Mouse (Mus musculus) MEL (cell line): ENCODE measurements at regions not wholly inside any gene's neighbourhood (a gene's known extent, or its start where the extent isn't known, plus 50 kb on each side); places are given as distances from the start of the nearest gene placed in this dataset.

Source experiments
- DNase-seq: peaks from one replicate; pipeline ENCODE4 v3.0.0; 2011; ENCODE audit warnings: low read depth, low spot score
- H3K27ac ChIP-seq: 2 replicates; pipeline ENCODE4 v1.5.1; 2012; ENCODE audit warnings: low read depth, mild to moderate bottlenecking, control low read depth, low read length, moderate library complexity; ENCODE audit not compliant: control insufficient read depth
- H3K27me3 ChIP-seq, 2 experiments: fragments of 150-350 bp in 1 of 2; sonication (generic) in 1 of 2; 2 replicates each; pipeline ENCODE4 v1.6.1; 2012; ENCODE audit warnings: low read length in 2 of 2, mild to moderate bottlenecking in 2 of 2, improper control_type of control experiment in 1 of 2, moderate library complexity in 1 of 2; ENCODE audit not compliant: insufficient read depth in 2 of 2, control insufficient read depth in 1 of 2
- H3K36me3 ChIP-seq, 2 experiments: 2 replicates each; pipeline ENCODE4 v1.6.1; 2012 to 2014; ENCODE audit warnings: low read length in 2 of 2, improper control_type of control experiment in 1 of 2, inconsistent platforms in 1 of 2, mild to moderate bottlenecking in 1 of 2; ENCODE audit not compliant: insufficient read depth in 2 of 2, control insufficient read depth in 1 of 2
- H3K4me1 ChIP-seq, 2 experiments: fragments of 150-350 bp in 1 of 2; sonication (generic) in 1 of 2; 2 replicates each; pipeline ENCODE4 v1.6.1; 2012; ENCODE audit warnings: low read length in 2 of 2, improper control_type of control experiment in 1 of 2, mild to moderate bottlenecking in 1 of 2; ENCODE audit not compliant: insufficient read depth in 2 of 2, control insufficient read depth in 1 of 2
- H3K4me3 ChIP-seq, 2 experiments: fragments of 150-350 bp in 1 of 2; sonication (generic) in 1 of 2; 2 replicates each; pipeline ENCODE4 v1.5.1; 2012; ENCODE audit warnings: low read depth in 2 of 2, low read length in 2 of 2, mild to moderate bottlenecking in 2 of 2, moderate library complexity in 2 of 2, control low read depth in 1 of 2, improper control_type of control experiment in 1 of 2; ENCODE audit not compliant: control insufficient read depth in 1 of 2, insufficient read depth in 1 of 2
- H3K79me2 ChIP-seq: 2 replicates; pipeline ENCODE4 v1.6.1; 2012; ENCODE audit warnings: mild to moderate bottlenecking, low read length, moderate library complexity; ENCODE audit not compliant: control insufficient read depth, poor library complexity, insufficient read depth
- H3K9ac ChIP-seq: 2 replicates; pipeline ENCODE4 v1.6.1; 2012; ENCODE audit warnings: low read depth, mild to moderate bottlenecking, control low read depth, low read length, moderate library complexity; ENCODE audit not compliant: control insufficient read depth, poor library complexity, severe bottlenecking
- H3K9me3 ChIP-seq: fragments of 150-350 bp; sonication (generic); replicated peaks from 2 replicates; pipeline ENCODE4 v1.6.1; 2012; ENCODE audit warnings: mild to moderate bottlenecking, low read length, improper control_type of control experiment, moderate library complexity; ENCODE audit not compliant: insufficient read depth
- BHLHE40 ChIP-seq: IDR thresholded peaks from 2 replicates; pipeline ENCODE4 v1.6.1; 2012; ENCODE audit warnings: low read depth, mild to moderate bottlenecking, inconsistent platforms, low read length, improper control_type of control experiment, borderline replicate concordance
- CHD2 ChIP-seq: IDR thresholded peaks from 2 replicates; pipeline ENCODE4 v1.6.1; 2011; ENCODE audit warnings: low read length, improper control_type of control experiment
- CTCF ChIP-seq, 3 experiments: IDR thresholded peaks in 2 of 3; conservative IDR thresholded peaks in 1 of 3; 2 replicates each; pipeline ENCODE4 v1.5.1; 2011 to 2012; ENCODE audit warnings: low read length in 3 of 3, low read depth in 2 of 3, mild to moderate bottlenecking in 2 of 3, improper control_type of control experiment in 1 of 3, inconsistent platforms in 1 of 3, mixed read lengths in 1 of 3, moderate library complexity in 1 of 3; ENCODE audit not compliant: control insufficient read depth in 1 of 3, insufficient read depth in 1 of 3, poor library complexity in 1 of 3, severe bottlenecking in 1 of 3
- E2F4 ChIP-seq: IDR thresholded peaks from 2 replicates; pipeline ENCODE4 v1.6.1; 2011; ENCODE audit warnings: low read depth, low read length, improper control_type of control experiment, borderline replicate concordance
- ELF1 ChIP-seq: IDR thresholded peaks from 2 replicates; pipeline ENCODE4 v1.6.1; 2014; ENCODE audit warnings: low read depth, mild to moderate bottlenecking, inconsistent platforms, low read length, improper control_type of control experiment, moderate library complexity
- EP300 ChIP-seq, 2 experiments: IDR thresholded peaks; 2 replicates each; pipeline ENCODE4 v1.6.1; 2011; ENCODE audit warnings: improper control_type of control experiment in 2 of 2, low read length in 2 of 2, low read depth in 1 of 2, mild to moderate bottlenecking in 1 of 2
- ETS1 ChIP-seq: IDR thresholded peaks from 2 replicates; pipeline ENCODE4 v1.6.1; 2012; ENCODE audit warnings: low read depth, mild to moderate bottlenecking, inconsistent platforms, low read length, improper control_type of control experiment, moderate library complexity
- GABPA ChIP-seq: IDR thresholded peaks from 2 replicates; pipeline ENCODE4 v1.6.1; 2012; ENCODE audit warnings: low read depth, mild to moderate bottlenecking, inconsistent platforms, low read length, improper control_type of control experiment, moderate library complexity
- KAT2A ChIP-seq: conservative IDR thresholded peaks from 2 replicates; pipeline ENCODE4 v1.6.1; 2012; ENCODE audit warnings: low read depth, low read length, improper control_type of control experiment, inconsistent platforms
- MAFK ChIP-seq: IDR thresholded peaks from 2 replicates; pipeline ENCODE4 v1.6.1; 2011; ENCODE audit warnings: low read depth, mild to moderate bottlenecking, low read length, improper control_type of control experiment, borderline replicate concordance
- MAX ChIP-seq: IDR thresholded peaks from 2 replicates; pipeline ENCODE4 v1.6.1; 2011; ENCODE audit warnings: low read length, improper control_type of control experiment
- MAZ ChIP-seq: IDR thresholded peaks from 2 replicates; pipeline ENCODE4 v1.6.1; 2012; ENCODE audit warnings: low read depth, mild to moderate bottlenecking, inconsistent platforms, low read length, improper control_type of control experiment
- MEF2A ChIP-seq: IDR thresholded peaks from 2 replicates; pipeline ENCODE4 v1.6.1; 2014; ENCODE audit warnings: low read depth, mild to moderate bottlenecking, inconsistent platforms, low read length, improper control_type of control experiment; ENCODE audit not compliant: poor library complexity, insufficient replicate concordance, severe bottlenecking; ENCODE audit errors: extremely low read depth
- MXI1 ChIP-seq: IDR thresholded peaks from 2 replicates; pipeline ENCODE4 v1.6.1; 2011; ENCODE audit warnings: mild to moderate bottlenecking, low read depth, low read length, improper control_type of control experiment
- MYB ChIP-seq: IDR thresholded peaks from 2 replicates; pipeline ENCODE4 v1.6.1; 2011; ENCODE audit warnings: mild to moderate bottlenecking, low read depth, low read length, improper control_type of control experiment
- NELFE ChIP-seq: IDR thresholded peaks from 2 replicates; pipeline ENCODE4 v1.6.1; 2011; ENCODE audit warnings: low read depth, low read length, improper control_type of control experiment
- POLR2A ChIP-seq, 2 experiments: IDR thresholded peaks; 2 replicates each; pipeline ENCODE4 v1.6.1; 2011 to 2012; ENCODE audit warnings: low read length in 2 of 2, mild to moderate bottlenecking in 2 of 2, control low read depth in 1 of 2, improper control_type of control experiment in 1 of 2, low read depth in 1 of 2, moderate library complexity in 1 of 2; ENCODE audit not compliant: control insufficient read depth in 1 of 2, insufficient read depth in 1 of 2, poor library complexity in 1 of 2
- RAD21 ChIP-seq: IDR thresholded peaks from 2 replicates; pipeline ENCODE4 v1.6.1; 2011; ENCODE audit warnings: mild to moderate bottlenecking, low read depth, low read length, improper control_type of control experiment
- SMC3 ChIP-seq: IDR thresholded peaks from 2 replicates; pipeline ENCODE4 v1.6.1; 2011; ENCODE audit warnings: low read depth, low read length, improper control_type of control experiment
- UBTF ChIP-seq: IDR thresholded peaks from 2 replicates; pipeline ENCODE4 v1.6.1; 2012; ENCODE audit warnings: low read depth, mild to moderate bottlenecking, inconsistent platforms, low read length, improper control_type of control experiment, moderate library complexity, borderline replicate concordance; ENCODE audit not compliant: insufficient read depth
- USF1 ChIP-seq: IDR thresholded peaks from 2 replicates; pipeline ENCODE4 v1.6.1; 2014; ENCODE audit warnings: low read depth, mild to moderate bottlenecking, inconsistent platforms, low read length, improper control_type of control experiment, moderate library complexity

- Histone ChIP-seq H3K36me3 (no peaks in the 10 kb centered on the region), H3K4me3 (no peak overlapping the region), H3K27ac (no peak overlapping the region), H3K9ac (no peak overlapping the region), H3K4me1 (no peaks in the 10 kb centered on the region), H3K9me3 (no peaks in the 10 kb centered on the region), H3K27me3 (no peaks in the 10 kb centered on the region)
- DNase-seq: no peak
- TF ChIP-seq MAFK: no peak
- no peak for TF ChIP-seq MAZ
- TF ChIP-seq RAD21: no peak
- no peak for TF ChIP-seq USF1
- no peak for TF ChIP-seq ETS1
- no peak for TF ChIP-seq POLR2A (IDR thresholded peaks at IDR 0.05; ENCODE audit: control insufficient read depth in 1 of 2, insufficient read depth in 1 of 2, low read depth in 1 of 2, low read length in 2 of 2, poor library complexity in 1 of 2)
- TF ChIP-seq E2F4: no peak
- no peak for TF ChIP-seq KAT2A
- no peak for TF ChIP-seq MEF2A
- no peak for TF ChIP-seq SMC3
- no peak for TF ChIP-seq MAX
- TF ChIP-seq MYB: no peak
- TF ChIP-seq CTCF (IDR thresholded peaks at IDR 0.05 in 2 of 3, conservative IDR thresholded peaks at IDR 0.05 in 1 of 3; ENCODE audit: control insufficient read depth in 1 of 3, insufficient read depth in 1 of 3, low read depth in 2 of 3, low read length in 3 of 3, poor library complexity in 1 of 3, severe bottlenecking in 1 of 3): no peak
- TF ChIP-seq, all 39 proteins: peak for 0
- no peaks in the 10 kb centered on the region for H3K79me2 ChIP-seq
Observed at GRCm38 (mm10) chr12:68242683-68243082, 916.3 kb downstream of the Rps29 start.

- H3K27ac ChIP-seq: no peak overlapping the region
- H3K4me1 ChIP-seq: no peaks in the 10 kb centered on the region
- no peaks in the 10 kb centered on the region for H3K36me3 ChIP-seq
- 0 out of 4 replicates have a peak, but pooled peaks cover 0 to 1% of the 10 kb centered on the region in 2 experiments for H3K27me3 ChIP-seq
- H3K79me2 ChIP-seq: no peaks in the 10 kb centered on the region
- H3K9ac ChIP-seq: no peak overlapping the region
- peak; percentile 2 for DNase-seq
- H3K9me3 ChIP-seq: no peaks in the 10 kb centered on the region
- TF ChIP-seq CHD2 (no peak), NELFE (no peak), MXI1 (no peak), RAD21 (no peak)
- no peak overlapping the region for H3K4me3 ChIP-seq
Observed at GRCm38 (mm10) chr12:68231803-68232202, 927.2 kb downstream of the Rps29 start.

GRCm38 (mm10) chr12:68217091-68217490 lies 941.9 kb downstream of the Rps29 start:
- no peaks in the 10 kb centered on the region for H3K4me1 ChIP-seq
- DNase-seq: no peak
- H3K27me3 ChIP-seq: no peaks in the 10 kb centered on the region
- H3K4me3 ChIP-seq: no peak overlapping the region
- no peaks in the 10 kb centered on the region for H3K36me3 ChIP-seq
- no peak overlapping the region for H3K9ac ChIP-seq
- H3K27ac ChIP-seq: no peak overlapping the region
- no peaks in the 10 kb centered on the region for H3K79me2 ChIP-seq
- no peaks in the 10 kb centered on the region for H3K9me3 ChIP-seq
- TF ChIP-seq BHLHE40 (no peak), UBTF (no peak), KAT2A (no peak), EP300 (IDR thresholded peaks at IDR 0.05; ENCODE audit: low read depth in 1 of 2, low read length in 2 of 2) (no peak), GABPA (no peak), ELF1 (no peak), RAD21 (no peak)
